Mouse (Mus musculus): ENCODE data around the gene Ttc13.

The Ttc13 gene

DNA sequence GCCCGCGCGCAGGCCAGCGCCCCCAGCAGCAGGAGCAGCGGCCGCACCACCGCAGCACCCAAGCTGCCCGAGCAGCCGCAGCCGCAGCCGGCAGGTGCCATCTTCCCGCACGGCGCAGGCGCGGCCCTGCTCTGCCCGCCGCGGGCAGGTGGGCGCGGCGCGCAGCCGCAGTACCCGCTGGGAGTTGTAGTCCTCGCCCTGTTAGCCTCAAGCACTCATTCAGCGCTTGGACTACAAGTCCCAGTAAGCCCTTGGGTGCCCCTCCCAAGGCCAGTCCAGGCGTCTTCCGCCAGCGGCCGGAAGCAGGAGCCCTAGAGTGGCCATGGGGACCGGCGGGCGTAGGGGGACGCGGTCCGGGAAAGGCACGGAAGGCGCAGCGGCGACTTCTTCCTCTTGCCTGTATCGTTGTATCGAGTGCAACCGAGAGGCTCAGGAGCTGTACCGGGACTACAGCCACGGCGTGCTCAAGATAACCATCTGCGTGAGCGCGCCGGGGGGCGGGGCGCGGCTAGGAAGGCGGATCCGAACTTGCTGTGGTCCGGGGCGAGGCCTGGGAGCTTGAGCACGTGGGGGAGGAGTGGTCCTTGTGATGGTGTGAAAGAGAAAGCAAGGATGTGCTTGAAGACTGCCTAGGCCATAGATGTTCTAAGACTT lies at the start of gene Ttc13, which contains the start of gene Arv1:
Ttc13 (minus strand) TSS at position 122 of the 654 bp plus-strand sequence.
Arv1 (plus strand) TSS at position 278 of the 654 bp plus-strand sequence.
- in situ Hi-C loops (cut with MboI), result no loop called here

DNA sequence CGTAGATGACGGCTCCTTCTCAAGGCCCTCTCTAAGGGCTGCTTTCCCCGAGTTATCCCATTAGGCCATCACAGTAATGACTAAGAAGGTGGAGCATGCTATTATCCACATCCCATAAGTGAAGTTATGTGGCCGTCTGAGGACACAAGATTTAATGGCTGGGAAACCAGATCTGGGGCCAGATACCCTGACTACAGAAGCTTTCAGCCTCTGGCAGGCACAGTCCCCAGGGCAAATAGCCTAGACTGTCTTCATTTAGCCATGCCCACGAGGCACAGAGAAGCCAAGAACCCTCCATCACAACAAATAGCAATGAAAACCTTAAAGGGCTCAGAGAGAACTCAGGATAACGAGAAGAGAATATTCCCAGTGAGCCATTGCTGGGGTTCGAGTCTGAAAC lies 41.3 kb upstream of the Ttc13 start:
- in situ Hi-C loops (cut with MboI), result no loop called here

DNA sequence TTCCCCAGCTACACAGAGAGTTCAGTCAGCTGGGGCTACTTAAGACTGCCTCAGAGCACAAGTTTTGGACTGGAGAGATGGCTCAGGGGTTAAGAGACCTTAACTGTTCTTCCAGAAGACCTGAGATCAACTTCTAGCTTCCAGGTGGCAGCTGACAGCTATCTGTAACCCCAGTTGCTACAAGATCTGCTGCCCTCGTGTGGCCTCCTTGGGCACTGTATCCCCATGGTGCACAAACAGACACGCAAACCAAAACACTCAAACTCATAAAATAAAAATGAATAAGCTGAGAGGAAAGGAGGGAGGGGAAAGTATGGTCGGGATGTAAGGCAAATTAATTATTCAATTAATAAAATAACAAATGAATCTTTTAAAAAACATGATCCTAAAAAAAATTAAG lies 36.8 kb upstream of the Ttc13 start:
- in situ Hi-C loops (cut with MboI), result no loop called here

DNA sequence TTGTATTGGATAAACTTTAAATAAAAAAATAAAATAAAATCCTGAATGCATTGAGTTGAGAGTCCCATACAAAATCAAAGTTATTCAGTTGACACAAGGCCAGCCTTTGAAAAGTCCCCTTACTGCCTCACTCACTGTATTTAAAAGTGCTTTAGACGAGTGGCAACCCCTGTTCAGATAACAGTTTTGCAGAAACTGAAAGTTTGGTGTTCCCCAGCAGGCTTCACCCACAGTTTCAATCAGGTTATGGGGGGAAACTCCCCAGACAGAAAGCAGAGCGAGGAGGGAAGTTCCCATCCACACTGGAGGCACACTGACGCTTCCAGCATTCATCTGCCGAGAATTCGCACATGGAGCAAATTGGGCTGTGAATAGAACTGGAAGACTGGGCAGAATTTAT lies 34.8 kb upstream of the Ttc13 start:
- in situ Hi-C loops (cut with MboI), result no loop called here

DNA sequence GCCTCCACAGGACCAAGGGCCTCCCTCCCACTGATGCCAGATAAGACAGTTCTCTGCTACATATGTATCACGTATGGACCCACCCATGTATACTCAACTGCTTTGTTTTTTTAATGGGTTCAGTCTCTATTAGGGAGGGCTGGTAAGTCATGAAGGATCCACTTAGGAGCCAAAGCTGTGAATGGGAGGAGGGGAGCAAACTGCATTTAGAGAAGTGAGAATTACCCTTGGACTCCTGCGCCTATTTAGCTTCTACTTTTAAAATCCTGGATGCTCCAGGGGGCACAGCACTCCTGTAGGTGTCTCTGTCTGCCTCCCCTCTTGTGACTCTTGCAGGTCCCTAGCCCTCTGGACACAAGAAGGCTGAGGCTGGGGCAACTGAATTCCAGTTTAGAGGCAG lies 34.4 kb upstream of the Ttc13 start:
- in situ Hi-C loops (cut with MboI), result no loop called here

DNA sequence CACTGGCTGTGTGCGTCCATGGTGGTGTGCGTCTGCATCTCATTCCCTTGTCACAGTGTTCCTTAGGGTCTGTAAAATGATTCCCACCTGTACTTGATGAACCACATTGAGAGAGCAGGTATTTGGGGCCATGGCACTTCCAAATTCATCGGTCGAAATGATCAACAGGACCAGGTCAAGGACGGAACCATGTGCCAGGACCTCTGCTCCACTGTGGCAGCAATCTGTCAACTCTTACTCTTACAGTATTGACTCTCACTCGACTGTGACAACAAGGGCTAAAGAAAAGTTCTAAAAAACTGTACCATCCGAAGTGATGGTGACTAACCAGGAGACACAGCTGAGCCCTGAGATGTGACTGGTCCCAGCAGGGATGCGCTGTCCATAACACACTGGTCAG lies 33.7 kb upstream of the Ttc13 start:
- in situ Hi-C loops (cut with MboI), result no loop called here

DNA sequence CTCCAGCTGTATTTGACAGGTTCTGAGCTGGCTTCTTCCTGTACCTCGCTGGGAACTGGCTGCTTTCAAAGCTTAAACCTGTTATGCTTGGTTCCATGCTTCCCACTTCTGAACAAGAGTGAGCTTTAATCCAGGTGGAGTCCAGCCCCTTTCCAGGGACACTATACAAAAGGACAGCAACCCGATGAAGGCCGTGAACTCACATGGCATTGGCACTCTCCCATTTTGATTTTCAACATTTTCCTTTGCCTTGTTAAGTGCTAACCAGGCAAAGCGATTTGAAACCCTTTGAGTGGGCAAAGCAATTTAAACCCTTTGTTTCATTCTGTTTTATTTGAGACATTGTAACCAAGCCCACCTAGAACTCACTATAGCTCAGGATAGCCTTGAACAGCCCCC lies 33.0 kb upstream of the Ttc13 start:
- in situ Hi-C loops (cut with MboI), result no loop called here

DNA sequence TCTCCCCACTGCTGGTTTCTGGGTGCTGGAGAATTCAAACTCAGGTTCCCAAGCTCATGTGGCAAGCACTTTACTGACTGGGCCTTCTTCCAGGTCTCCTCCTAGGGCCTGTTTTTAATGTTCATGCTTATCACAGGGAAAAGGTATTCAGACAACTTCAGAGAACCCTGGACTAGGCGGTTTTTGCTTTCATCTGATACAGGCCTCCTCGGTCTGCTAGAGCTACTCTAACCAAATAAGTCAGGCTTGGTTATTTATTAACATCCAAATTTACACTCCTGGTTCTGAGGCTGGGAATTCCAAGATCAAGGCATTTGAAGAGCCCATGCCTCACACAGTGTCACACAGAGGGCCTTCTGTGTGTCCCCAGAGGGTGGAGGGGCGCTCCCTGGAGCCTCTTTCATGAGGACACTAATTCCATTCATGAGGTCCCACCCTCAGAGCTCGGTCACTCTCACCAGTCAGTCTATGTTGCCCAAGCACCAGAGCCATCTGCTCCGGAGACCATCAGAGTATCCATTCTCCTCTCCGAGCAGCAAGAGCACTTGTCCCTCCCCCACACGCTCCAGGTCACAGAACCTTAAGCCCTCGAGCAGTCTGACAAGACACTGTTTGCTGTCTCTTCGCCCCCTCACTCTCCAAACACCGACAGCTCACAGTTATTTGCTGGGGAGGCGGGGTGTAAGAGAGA lies 32.5 kb upstream of the Ttc13 start:
- in situ Hi-C loops (cut with MboI), result no loop called here

DNA sequence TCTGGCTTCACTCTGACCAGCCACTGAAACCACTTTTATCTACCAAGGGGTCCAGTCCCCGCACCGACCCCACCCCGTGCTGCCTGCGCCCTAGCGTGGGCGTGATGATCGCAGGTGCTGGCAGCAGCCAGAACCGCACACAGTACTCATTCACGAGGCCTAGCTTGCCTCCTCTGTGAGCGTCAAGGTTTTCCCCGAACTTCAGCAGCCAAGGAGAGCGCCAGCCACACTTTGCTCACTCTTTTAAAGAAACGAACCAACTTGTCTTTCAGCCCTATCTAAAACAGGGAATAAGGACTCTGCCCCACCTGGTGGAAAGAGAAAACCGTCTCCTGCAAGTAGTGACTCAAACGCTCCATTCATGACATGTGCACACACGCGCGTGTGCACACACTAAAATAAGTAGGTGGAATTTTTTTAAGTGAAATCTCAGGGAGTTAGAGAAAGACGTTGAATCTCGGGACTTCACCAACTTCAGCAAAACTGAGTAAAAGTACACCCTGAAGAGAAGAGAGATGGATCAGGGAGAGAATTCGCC lies 30.6 kb upstream of the Ttc13 start:
- in situ Hi-C loops (cut with MboI), result no loop called here

DNA sequence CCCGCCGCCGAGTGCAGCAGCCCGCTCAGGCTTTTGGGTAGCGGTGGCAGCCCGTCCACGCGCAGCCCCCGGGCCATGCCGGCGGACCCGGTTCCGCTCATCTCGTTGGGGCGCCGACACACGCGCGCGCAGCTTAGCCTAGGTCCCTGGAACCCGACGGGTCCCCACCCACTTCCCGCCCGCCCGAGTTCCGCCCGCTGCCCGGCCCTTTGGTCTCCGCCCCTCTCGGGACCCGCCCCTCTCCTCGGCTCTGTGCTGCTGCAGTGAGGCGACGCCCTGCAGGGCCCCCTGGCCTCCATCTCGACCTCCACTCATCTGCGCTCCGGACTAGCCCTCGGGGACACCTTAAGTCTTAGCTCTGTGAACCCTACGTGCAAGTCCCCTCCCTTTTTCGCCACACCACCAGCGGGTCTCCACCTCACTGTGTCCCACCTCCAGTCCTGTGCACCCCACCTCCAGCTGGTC lies 30.0 kb upstream of the Ttc13 start, which contains the start of gene Fam89a:
Fam89a (minus strand) TSS at position 124 of the 465 bp plus-strand sequence.
- in situ Hi-C loops (cut with MboI), result no loop called here

DNA sequence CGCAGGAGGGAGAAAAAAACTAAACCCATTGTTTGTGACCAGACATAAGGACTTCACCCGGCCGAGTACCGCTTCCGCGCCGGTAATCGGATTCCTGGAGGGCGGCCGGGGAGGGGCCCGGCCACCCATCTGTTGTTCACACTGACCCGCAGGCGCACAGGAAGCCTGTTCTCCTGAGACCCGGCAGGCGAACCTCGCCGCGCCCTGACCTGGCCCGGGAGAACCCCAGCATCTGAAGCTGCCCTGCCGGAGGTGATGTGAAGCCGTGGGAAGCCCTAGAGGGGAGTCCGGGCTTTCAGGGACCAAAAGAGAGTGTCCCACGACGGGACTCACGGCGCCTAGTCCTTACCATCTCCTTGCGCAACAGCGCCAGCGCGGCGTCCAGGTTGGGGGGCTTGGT lies 29.4 kb upstream of the Ttc13 start:
- in situ Hi-C loops (cut with MboI), result no loop called here

DNA sequence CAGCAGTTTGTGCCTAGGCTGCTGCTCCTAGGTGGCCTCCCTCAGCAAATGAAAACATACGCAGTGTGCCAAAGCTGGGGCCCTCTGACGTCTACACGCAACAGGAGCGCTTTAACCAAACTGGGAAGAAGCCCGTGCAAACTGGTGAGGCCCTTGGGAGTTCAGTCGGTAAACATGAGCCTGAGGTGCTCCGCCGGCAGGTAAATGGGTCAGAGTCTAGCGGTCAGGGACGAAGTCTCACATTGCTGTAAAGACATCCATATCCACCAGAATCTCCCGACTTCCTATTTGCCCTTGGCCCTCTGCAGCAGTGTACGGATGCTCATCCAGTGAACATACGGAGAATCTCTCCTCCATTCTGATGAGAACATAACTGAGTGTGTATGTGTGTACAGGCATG lies 24.9 kb upstream of the Ttc13 start:
- in situ Hi-C loops (cut with MboI), result no loop called here

DNA sequence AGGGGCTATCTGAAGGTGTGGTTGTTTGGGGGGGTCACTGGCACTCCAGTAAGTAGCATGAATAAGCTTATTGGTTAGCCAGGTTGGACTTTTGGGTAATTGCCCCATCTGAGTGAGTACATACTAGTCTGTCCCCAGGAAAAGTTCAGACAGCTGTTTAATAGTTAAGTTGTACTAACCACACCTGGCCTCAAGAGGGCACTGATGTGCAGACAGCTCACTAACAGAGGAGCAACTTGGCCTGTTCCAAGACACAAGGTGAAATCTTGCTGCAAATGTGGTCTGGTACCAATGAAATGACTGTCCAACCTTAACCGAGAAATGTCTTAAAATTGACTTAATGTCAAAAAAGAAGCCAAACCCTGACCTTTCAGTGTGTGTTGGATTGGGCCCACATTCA lies 17.5 kb upstream of the Ttc13 start:
- in situ Hi-C loops (cut with MboI), result no loop called here

DNA sequence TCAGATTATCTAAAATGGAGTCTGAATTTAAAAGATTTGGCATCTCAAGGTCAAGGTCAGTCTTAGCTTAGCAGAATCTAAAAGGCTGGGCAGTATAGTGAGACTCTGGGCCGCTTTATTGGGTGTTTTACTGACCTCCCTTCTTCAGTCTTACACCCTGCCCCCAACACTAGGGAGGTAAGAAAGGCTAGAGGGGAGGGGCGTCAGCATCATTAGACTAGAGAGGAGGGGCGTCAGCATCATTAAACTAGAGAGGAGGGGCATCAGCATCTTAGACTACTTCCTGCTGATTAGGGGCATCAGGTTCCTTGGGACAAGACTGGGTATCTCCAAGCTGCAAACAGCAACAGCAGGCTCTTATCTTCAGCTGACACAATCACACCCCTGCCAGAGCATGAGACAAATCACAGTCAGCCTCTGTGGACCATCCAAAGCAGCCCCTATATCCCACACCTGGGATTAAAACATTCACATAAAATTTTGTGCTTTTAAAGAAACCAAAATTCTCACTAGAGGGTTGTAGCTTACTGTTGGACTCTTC lies 13.7 kb upstream of the Ttc13 start:
- in situ Hi-C loops (cut with MboI), result no loop called here

DNA sequence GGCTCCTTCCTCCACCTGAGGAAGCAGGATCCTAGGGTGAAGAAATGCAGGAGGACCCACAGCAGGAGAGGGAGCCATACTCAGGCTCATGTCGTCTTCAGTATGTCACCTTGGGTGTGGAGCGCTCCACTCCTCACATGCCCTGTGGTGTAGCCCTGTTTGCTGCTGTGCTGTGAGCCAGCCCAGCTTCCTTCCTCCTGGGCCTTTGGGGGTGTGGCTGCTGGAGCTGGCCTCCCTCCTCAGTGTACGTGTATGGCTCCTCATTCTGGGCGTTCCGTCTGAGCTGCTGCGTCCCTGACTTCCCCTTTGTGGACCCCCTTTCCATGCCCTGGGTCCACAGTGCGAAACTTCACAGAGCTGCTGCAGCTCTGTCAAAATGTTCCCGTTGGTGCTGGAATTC lies 11.0 kb upstream of the Ttc13 start:
- in situ Hi-C loops (cut with MboI), result no loop called here

DNA sequence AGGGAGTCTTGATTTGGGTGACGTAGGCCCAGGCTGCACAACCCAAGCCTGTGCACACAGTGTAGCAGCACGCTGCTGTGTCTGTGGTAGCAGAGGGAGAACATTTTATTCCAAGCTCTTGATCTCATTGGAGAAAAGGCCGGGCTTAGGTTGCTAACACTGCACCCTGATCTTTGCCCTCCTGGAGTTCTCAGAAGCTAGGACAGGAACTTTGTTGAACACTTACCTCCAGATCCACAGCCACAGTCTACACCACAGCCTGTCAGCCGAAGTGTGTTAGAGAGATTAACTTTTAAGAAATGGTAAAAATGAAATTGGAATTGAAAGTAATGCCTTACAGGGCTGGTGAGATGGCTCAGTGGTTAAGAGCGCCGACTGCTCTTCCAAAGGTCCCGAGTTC lies 2.5 kb upstream of the Ttc13 start:
- in situ Hi-C loops (cut with MboI), result no loop called here

DNA sequence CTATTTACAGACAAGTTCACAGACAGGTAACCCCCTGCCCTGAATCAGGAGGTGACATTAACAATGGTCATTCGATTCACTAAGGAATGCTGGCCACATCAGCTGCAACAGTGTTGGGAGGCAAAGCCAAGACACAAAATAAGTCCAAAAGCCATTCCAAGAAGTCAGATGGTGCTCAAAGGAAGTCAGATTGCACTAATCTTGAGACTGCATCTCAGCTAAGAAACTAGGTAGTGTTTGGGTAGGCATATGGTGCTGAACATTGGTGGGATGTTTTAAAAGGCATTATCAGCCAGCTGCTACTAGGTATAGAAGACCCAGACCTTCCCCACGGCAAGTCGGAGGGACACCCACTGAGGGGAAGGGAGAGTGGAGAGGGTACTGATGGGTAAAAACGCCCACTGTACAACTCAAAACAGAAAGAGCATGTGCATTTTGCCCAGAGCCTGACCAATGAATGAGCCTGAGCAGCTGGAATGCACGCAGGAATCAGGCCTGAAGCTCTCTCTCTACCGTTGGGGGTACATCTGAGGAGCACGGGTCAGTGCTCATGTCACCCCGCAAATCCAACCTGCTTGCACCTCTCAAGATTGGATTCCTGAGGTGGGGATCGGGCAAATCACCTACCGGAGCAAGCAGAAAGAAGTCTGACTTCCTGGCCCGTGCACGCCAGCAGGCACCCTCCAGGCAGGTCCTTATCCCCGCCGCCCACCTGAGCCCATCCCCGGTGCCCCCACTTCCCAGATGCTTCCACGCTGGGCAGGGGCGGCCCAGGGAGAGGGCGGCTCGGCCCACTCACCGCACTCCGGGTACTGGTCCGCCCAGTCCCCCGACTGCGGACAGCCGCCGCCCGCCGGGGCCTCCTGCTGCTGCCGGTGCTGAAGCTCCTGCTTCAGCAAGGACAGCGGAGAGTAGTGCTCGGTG lies 583 bp downstream of the Ttc13 start:
- in situ Hi-C loops (cut with MboI), result no loop called here

DNA sequence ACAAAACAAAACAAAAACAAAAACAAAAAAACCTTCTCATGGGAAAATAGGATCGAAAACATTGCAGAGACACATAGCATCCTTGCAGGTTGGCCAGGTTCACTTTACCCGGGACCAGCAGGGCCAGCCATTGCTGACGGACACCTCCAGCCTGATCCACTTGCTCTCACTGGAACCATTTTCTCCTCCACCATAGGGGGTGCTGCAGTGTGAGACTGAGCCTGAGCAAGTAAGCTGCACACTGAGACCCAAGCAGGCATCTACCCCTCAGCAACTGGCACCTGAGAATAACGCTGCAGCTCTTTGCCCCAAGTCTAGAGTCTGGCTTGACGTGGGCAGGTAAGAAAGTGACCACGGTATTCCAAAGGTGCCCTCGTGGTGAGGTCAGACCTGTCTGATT lies 1.6 kb downstream of the Ttc13 start:
- in situ Hi-C loops (cut with MboI), result no loop called here

DNA sequence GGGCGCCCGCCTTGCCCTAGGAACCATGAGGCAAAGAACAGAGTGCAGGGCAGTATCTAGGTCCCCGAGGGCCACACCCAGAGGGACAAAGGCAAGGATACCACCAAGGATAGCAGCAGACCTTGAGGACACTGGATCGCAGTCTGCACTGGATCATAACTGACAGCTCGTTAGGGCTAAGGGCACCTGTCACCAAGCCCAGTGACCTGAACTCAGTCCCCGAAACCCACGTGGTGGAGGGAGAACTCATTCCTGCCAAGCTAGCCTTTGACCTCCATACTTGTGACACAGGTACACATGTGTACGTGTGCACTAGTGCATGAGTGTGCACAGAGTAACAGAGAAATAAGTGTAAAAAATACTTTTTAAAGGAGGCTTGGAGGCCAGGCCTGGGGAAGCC lies 6.0 kb downstream of the Ttc13 start:
- in situ Hi-C loops (cut with MboI), result no loop called here

DNA sequence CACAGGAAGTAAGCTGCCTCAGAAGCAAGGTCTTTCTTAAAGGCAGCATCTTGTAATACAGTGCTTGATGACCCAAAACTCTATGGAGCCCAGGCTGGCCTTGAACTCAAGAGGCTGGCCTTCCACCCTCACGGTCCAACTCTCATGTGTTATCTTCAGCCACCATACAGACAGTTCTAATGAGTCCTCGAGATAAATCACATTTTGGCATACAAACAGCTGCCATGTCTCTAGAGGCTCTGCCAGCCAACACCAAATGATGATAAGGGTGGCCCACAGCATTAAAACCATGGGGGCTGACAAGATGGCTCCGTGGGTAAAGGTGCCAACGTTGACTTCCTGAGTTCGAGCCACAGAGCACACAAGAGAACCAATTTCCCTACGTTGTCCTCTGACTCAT lies 8.6 kb downstream of the Ttc13 start:
- in situ Hi-C loops (cut with MboI), result no loop called here

DNA sequence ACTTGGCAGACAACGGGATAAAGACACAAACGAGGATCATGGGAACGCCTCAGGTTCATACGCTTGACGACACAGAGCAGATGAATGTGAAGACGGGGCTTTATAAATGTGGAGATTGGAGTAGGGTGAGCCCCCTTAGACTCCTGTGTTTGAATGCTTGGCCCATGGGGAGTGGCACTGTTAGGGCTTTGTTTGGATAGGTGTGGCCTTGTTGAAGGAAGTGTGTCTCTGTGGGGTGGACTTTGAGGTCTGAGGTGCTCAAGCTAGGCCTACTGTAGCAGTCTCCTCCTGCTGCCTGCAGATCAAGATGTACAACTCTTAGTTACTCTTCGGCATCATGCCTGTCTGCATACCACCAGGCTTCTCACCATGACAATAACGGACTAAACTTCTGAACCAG lies 16.0 kb downstream of the Ttc13 start:
- in situ Hi-C loops (cut with MboI), result no loop called here

DNA sequence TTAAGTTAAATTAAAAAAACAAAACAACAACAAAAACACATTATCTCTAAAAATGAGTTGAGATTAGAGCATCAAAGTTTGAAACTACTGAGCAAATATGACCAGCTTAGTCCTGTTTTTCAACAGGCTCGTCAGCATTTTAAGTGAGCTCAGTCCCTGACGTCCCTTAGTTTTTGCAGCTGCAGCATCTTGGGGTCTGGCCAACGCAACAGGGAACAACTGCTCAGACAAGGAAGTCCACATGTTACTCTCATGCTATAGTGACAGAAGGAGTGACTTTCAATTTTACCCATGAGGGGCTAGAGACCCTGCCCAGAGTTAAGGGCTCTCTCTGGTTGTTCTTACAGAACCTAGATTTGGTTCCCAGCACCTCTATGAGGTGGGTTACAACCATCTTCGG lies 17.4 kb downstream of the Ttc13 start:
- in situ Hi-C loops (cut with MboI), result no loop called here
